Mouse (Mus musculus): ENCODE measurements around the gene Clybl. TPM values are rescaled to one million over a fixed set of nuclear protein-coding genes. Genes with fewer than 3 reads are reported as not detected.
A peak's percentile ranks its signal among the peaks of the same experiment; 100 is the strongest.

Clybl gene
- polyA plus RNA-seq, 1 experiment from 2014 or later, result 68.2 TPM

GRCm38 (mm10) chr14:122412841-122413541 is 231.5 kb downstream of the Clybl start:
- no peaks in the 10 kb centered on the region for H3K9me3 ChIP-seq
- ATAC-seq (ENCODE audit: extremely low read depth, insufficient number of reproducible peaks, low FRiP score, low TSS enrichment), result no peak
- no peak overlapping the region for H3K27ac ChIP-seq (replicated peaks)
- no peaks in the 10 kb centered on the region for H3K36me3 ChIP-seq
- H3K4me2 ChIP-seq, result no peak overlapping the region
- WGBS, result 67% methylated on average over 2 of the region's 2 CpGs
- peaks cover 43% of the 10 kb centered on the region for H3K27me3 ChIP-seq (replicated peaks)
- H3K9ac ChIP-seq, result no peak overlapping the region
- H3K4me1 ChIP-seq, result no peaks in the 10 kb centered on the region
- no peak overlapping the region for H3K4me3 ChIP-seq

- 80% methylated on average over 2 of the region's 2 CpGs for WGBS
- peaks cover 39% of the 10 kb centered on the region for H3K27me3 ChIP-seq (replicated peaks)
- no peaks in the 10 kb centered on the region for H3K4me1 ChIP-seq
- H3K27ac ChIP-seq (replicated peaks), result no peak overlapping the region
- no peak for ATAC-seq (ENCODE audit: extremely low read depth, insufficient number of reproducible peaks, low FRiP score, low TSS enrichment)
- no peaks in the 10 kb centered on the region for H3K9me3 ChIP-seq
- H3K9ac ChIP-seq, result no peak overlapping the region
- H3K4me3 ChIP-seq, result no peak overlapping the region
- H3K36me3 ChIP-seq, result no peaks in the 10 kb centered on the region
- no peak overlapping the region for H3K4me2 ChIP-seq
Measured at GRCm38 (mm10) chr14:122413542-122413928, 232.0 kb downstream of the Clybl start.

GRCm38 (mm10) chr14:122414786-122415185 is 233.3 kb downstream of the Clybl start:
- 77% methylated on average over 2 of the region's 2 CpGs for WGBS
- Histone ChIP-seq H3K36me3 (no peaks in the 10 kb centered on the region), H3K27ac (replicated peaks) (no peak overlapping the region), H3K4me1 (no peaks in the 10 kb centered on the region), H3K27me3 (replicated peaks) (peaks cover 28% of the 10 kb centered on the region), H3K4me2 (no peak overlapping the region), H3K9me3 (no peaks in the 10 kb centered on the region), H3K9ac (no peak overlapping the region), H3K4me3 (no peak overlapping the region)
- no peak for ATAC-seq (ENCODE audit: extremely low read depth, insufficient number of reproducible peaks, low FRiP score, low TSS enrichment)

- Histone ChIP-seq H3K36me3 (no peaks in the 10 kb centered on the region), H3K27me3 (replicated peaks) (peaks cover 14% of the 10 kb centered on the region), H3K4me3 (no peak overlapping the region), H3K9me3 (no peaks in the 10 kb centered on the region), H3K4me1 (no peaks in the 10 kb centered on the region), H3K4me2 (no peak overlapping the region), H3K9ac (no peak overlapping the region), H3K27ac (replicated peaks) (no peak overlapping the region)
- no peak for ATAC-seq (ENCODE audit: extremely low read depth, insufficient number of reproducible peaks, low FRiP score, low TSS enrichment)
- WGBS, result 43% methylated on average over 4 of the region's 4 CpGs
Measured at GRCm38 (mm10) chr14:122416166-122416771, 234.8 kb downstream of the Clybl start.

GRCm38 (mm10) chr14:122424441-122424840 is 242.9 kb downstream of the Clybl start:
- no peak overlapping the region for H3K9ac ChIP-seq
- ATAC-seq (ENCODE audit: extremely low read depth, insufficient number of reproducible peaks, low FRiP score, low TSS enrichment), result no peak
- no peak overlapping the region for H3K4me3 ChIP-seq
- H3K4me1 ChIP-seq, result no peaks in the 10 kb centered on the region
- no peaks in the 10 kb centered on the region for H3K36me3 ChIP-seq
- no peak overlapping the region for H3K4me2 ChIP-seq
- H3K27me3 ChIP-seq (replicated peaks), result peaks cover 16% of the 10 kb centered on the region
- H3K27ac ChIP-seq (replicated peaks), result no peak overlapping the region
- no peaks in the 10 kb centered on the region for H3K9me3 ChIP-seq
- 87% methylated on average over 3 of the region's 3 CpGs for WGBS

GRCm38 (mm10) chr14:122426529-122427203 is 245.2 kb downstream of the Clybl start:
- H3K27me3 ChIP-seq (replicated peaks), result peaks cover 16% of the 10 kb centered on the region
- H3K4me1 ChIP-seq, result no peaks in the 10 kb centered on the region
- no peak overlapping the region for H3K27ac ChIP-seq (replicated peaks)
- H3K4me3 ChIP-seq, result no peak overlapping the region
- no peak overlapping the region for H3K4me2 ChIP-seq
- H3K9me3 ChIP-seq, result no peaks in the 10 kb centered on the region
- ATAC-seq (ENCODE audit: extremely low read depth, insufficient number of reproducible peaks, low FRiP score, low TSS enrichment), result no peak
- no peaks in the 10 kb centered on the region for H3K36me3 ChIP-seq
- 52% methylated on average over 10 of the region's 10 CpGs for WGBS
- H3K9ac ChIP-seq, result no peak overlapping the region

- H3K9ac ChIP-seq, result no peak overlapping the region
- 53% methylated on average over 8 of the region's 8 CpGs for WGBS
- H3K9me3 ChIP-seq, result no peaks in the 10 kb centered on the region
- peaks cover 16% of the 10 kb centered on the region for H3K27me3 ChIP-seq (replicated peaks)
- no peaks in the 10 kb centered on the region for H3K4me1 ChIP-seq
- no peak overlapping the region for H3K27ac ChIP-seq (replicated peaks)
- no peak overlapping the region for H3K4me2 ChIP-seq
- H3K4me3 ChIP-seq, result no peak overlapping the region
- no peaks in the 10 kb centered on the region for H3K36me3 ChIP-seq
- no peak for ATAC-seq (ENCODE audit: extremely low read depth, insufficient number of reproducible peaks, low FRiP score, low TSS enrichment)
Measured at GRCm38 (mm10) chr14:122427204-122427560, 245.7 kb downstream of the Clybl start.

GRCm38 (mm10) chr14:122427654-122428053 is 246.2 kb downstream of the Clybl start:
- no peak overlapping the region for H3K4me3 ChIP-seq
- no peak overlapping the region for H3K9ac ChIP-seq
- H3K36me3 ChIP-seq, result no peaks in the 10 kb centered on the region
- H3K4me1 ChIP-seq, result no peaks in the 10 kb centered on the region
- no peaks in the 10 kb centered on the region for H3K9me3 ChIP-seq
- ATAC-seq (ENCODE audit: extremely low read depth, insufficient number of reproducible peaks, low FRiP score, low TSS enrichment), result no peak
- H3K27me3 ChIP-seq (replicated peaks), result peaks cover 16% of the 10 kb centered on the region
- 77% methylated on average over 3 of the region's 3 CpGs for WGBS
- H3K4me2 ChIP-seq, result no peak overlapping the region
- no peak overlapping the region for H3K27ac ChIP-seq (replicated peaks)

GRCm38 (mm10) chr14:122432558-122432957 is 251.1 kb downstream of the Clybl start:
- Histone ChIP-seq H3K36me3 (no peaks in the 10 kb centered on the region), H3K4me1 (peaks cover 4% of the 10 kb centered on the region; the same call in 1 of the 2 replicates), H3K4me3 (no peak overlapping the region), H3K9me3 (no peaks in the 10 kb centered on the region), H3K4me2 (no peak overlapping the region), H3K27me3 (replicated peaks) (peaks cover 10% of the 10 kb centered on the region), H3K27ac (replicated peaks) (no peak overlapping the region), H3K9ac (no peak overlapping the region)
- WGBS, result 62% methylated on average over 3 of the region's 3 CpGs
- ATAC-seq (ENCODE audit: extremely low read depth, insufficient number of reproducible peaks, low FRiP score, low TSS enrichment), result no peak

- no peak for ATAC-seq (ENCODE audit: extremely low read depth, insufficient number of reproducible peaks, low FRiP score, low TSS enrichment)
- H3K9me3 ChIP-seq, result no peaks in the 10 kb centered on the region
- no peak overlapping the region for H3K4me2 ChIP-seq
- H3K36me3 ChIP-seq, result no peaks in the 10 kb centered on the region
- H3K27me3 ChIP-seq (replicated peaks), result peaks cover 10% of the 10 kb centered on the region
- peaks cover 4% of the 10 kb centered on the region; the same call in 1 of the 2 replicates for H3K4me1 ChIP-seq
- H3K4me3 ChIP-seq, result no peak overlapping the region
- no peak overlapping the region for H3K27ac ChIP-seq (replicated peaks)
- WGBS, result 87% methylated on average over 10 of the region's 10 CpGs
- no peak overlapping the region for H3K9ac ChIP-seq
Measured at GRCm38 (mm10) chr14:122434039-122434438, 252.5 kb downstream of the Clybl start.

- H3K36me3 ChIP-seq, result no peaks in the 10 kb centered on the region
- no peak for ATAC-seq (ENCODE audit: extremely low read depth, insufficient number of reproducible peaks, low FRiP score, low TSS enrichment)
- H3K9ac ChIP-seq, result no peak overlapping the region
- WGBS, result 34% methylated on average over 10 of the region's 10 CpGs
- peak overlapping the region; percentile 22 for H3K4me2 ChIP-seq
- no peak overlapping the region for H3K27ac ChIP-seq (replicated peaks)
- peaks cover 15% of the 10 kb centered on the region for H3K27me3 ChIP-seq (replicated peaks)
- H3K4me1 ChIP-seq, result peaks cover 4% of the 10 kb centered on the region; the same call in 1 of the 2 replicates
- H3K9me3 ChIP-seq, result no peaks in the 10 kb centered on the region
- no peak overlapping the region for H3K4me3 ChIP-seq
Measured at GRCm38 (mm10) chr14:122436850-122437249, 255.3 kb downstream of the Clybl start.

Data from heart, embryonic 13.5 days (tissue).